Comparison of ENCODE assay signal across 19 mouse cellular contexts in genomic region chr9:119027337-119027736, GRCm38 (mm10).
"Had no signal": no experiment of that assay in that cellular context is flagged by ENCODE, and none has a peak within 500 bp of the region (broad histone marks: within the 10 kb centered on the region; RNA-seq: fewer than 3 reads in every experiment).

No protein-coding gene starts in this region.

- H3K4me3 ChIP-seq: midbrain, embryonic 10.5 days; midbrain, embryonic 12.5 days; myocyte; neural tube, embryonic 13.5 days; neural tube, embryonic 15.5 days; stomach, embryonic 15.5 days had no signal

- H3K4me2 ChIP-seq: lung, embryonic 14.5 days; midbrain, embryonic 12.5 days; neural tube, embryonic 13.5 days; neural tube, embryonic 15.5 days; stomach, embryonic 15.5 days had no signal

- H3K27ac ChIP-seq: midbrain, embryonic 10.5 days; midbrain, embryonic 12.5 days; neural tube, embryonic 13.5 days; neural tube, embryonic 15.5 days; stomach, embryonic 15.5 days; stomach, postnatal 0 days had no signal

- H3K9ac ChIP-seq: lung, embryonic 14.5 days; midbrain, embryonic 12.5 days; neural tube, embryonic 13.5 days; neural tube, embryonic 15.5 days; stomach, embryonic 15.5 days had no signal

- ATAC-seq: midbrain, embryonic 16.5 days had no signal

- H3K27me3 ChIP-seq: midbrain, embryonic 12.5 days; neural tube, embryonic 13.5 days; neural tube, embryonic 15.5 days; stomach, embryonic 15.5 days had no signal

- DNase-seq: lung, adult 18-20 months; lung, embryonic 14.5 days; lung, postnatal 10 days; lung, postnatal 4 days; midbrain, embryonic 14.5 days; retina, postnatal 1 day; right cerebral cortex, adult 18-20 months; right cerebral cortex, postnatal 25 days; thymus, adult 2 months; thymus, postnatal 25 days; thymus, postnatal 4 days had no signal

- H3K36me3 ChIP-seq: midbrain, embryonic 10.5 days; stomach, embryonic 15.5 days had no signal

- H3K4me1 ChIP-seq: stomach, embryonic 15.5 days had no signal

- H3K9me3 ChIP-seq: midbrain, embryonic 10.5 days; midbrain, embryonic 12.5 days; neural tube, embryonic 13.5 days; neural tube, embryonic 15.5 days; stomach, embryonic 15.5 days had no signal
